Mouse (Mus musculus) CD8-positive naive resting alpha-beta T cell, adult 57 days (primary cell): Measurements from ENCODE around the gene Gm9639. TPM values are rescaled to one million over a fixed set of nuclear protein-coding genes. Genes with fewer than 3 reads are reported as not detected.

Source experiments
- total RNA-seq: library from RNA; stranded (reverse); gene quantifications from one replicate; pipeline ENCODE4 v1.2.4, GENCODE M21; 2023

Gm9639 gene
- not detected for total RNA-seq

DNA sequence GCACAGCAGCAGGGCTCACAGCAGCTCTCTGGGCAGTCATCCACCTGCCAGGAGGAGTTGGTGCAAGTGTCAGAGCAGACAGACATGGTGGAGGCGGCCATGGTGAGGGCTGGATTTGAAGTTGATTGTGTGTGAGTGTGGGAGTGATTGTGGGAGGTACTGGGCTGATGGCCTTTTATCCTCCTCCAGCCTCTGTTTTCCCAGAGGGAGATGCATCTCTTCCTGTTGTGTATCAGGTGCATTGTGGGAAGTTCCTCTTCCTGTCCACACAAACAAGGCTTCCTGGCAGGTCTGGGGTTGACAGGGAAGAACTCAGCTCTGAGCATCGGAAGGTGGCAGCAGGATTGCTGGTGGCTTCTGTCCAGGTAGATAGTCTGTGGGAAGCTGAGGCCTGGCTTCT, at the start of gene Gm9639:
TSS of gene Gm9639 (minus strand) at position 101 of the 400 bp plus-strand sequence.

DNA sequence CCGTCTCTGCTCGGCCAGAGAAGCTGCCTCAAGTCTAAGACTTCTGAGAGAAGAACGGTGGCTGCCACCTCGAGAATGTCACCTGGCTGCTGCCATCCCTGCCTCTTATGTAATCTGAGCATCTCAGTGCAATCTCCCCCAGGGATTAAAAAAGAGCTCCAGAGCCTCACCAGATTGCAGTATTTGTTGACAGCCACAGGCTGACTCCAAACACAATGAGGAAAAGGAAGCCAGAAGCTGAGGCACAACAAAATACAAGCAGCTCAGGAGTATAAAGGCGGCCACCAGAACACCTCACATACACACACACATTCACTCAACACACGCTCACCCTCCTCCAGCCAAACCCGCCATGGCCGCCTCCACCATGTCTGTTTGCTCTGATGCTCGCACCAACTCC, 40.8 kb upstream of the Gm9639 start, which contains the start of gene Krtap10-10:
TSS of gene Krtap10-10 (plus strand) at position 301 of the 400 bp plus-strand sequence.

DNA sequence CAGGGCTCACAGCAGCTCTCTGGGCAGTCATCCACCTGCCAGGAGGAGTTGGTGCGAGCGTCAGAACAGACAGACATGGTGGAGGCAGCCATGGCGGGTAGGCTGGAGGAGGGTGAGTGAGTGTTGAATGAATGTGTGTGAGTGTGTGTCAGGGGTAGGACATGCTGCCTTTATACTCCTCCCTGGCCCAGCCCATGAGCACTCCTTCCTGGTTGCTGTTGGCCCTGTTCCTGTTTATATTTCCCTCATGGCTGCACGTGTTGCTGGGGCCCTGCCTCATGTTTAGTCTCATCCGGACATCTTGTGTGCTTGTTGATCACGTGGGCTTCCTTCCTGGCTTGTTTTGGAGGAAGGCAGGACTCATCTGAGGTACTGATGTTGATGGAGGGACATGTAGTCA, 32.1 kb upstream of the Gm9639 start, which contains the start of gene Krtap10-4:
TSS of gene Krtap10-4 (minus strand) at position 145 of the 400 bp plus-strand sequence.

DNA sequence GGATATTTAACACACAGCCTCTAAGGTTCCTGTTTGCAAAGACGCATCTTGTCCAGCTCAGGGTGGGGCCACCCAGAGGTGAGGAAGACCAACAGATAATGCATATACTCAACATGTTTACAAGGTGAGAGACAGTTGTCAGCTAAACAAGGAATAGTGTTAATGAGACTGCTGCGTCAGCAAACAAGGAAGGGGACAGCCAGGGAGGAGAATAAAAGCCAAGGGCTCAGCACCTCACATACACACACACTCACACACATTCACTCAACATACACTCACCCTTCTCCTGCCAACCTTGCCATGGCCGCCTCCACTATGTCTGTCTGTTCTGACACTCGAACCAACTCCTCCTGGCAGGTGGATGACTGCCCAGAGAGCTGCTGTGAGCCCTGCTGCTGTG, 19.5 kb upstream of the Gm9639 start, which contains the start of gene Gm2696:
TSS of gene Gm2696 (plus strand) at position 301 of the 400 bp plus-strand sequence.

DNA sequence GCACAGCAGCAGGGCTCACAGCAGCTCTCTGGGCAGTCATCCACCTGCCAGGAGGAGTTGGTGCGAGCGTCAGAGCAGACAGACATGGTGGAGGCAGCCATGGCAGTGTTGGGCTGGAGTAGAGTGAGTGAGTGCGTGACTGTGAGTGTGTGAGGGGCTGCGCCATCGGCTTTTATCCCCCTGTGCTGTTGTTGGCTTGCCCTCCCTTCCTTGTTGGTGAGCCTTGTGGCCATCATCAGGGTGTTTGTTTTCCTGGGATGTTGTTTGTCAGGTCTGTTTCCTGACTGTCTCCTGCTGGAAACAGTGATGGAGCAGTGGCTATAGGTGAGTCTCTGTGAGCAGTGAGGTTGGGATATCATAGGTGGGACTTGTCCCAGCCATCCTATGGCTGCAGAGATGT, 16.9 kb upstream of the Gm9639 start, which contains the start of gene Gm9507:
TSS of gene Gm9507 (minus strand) at position 101 of the 400 bp plus-strand sequence.

DNA sequence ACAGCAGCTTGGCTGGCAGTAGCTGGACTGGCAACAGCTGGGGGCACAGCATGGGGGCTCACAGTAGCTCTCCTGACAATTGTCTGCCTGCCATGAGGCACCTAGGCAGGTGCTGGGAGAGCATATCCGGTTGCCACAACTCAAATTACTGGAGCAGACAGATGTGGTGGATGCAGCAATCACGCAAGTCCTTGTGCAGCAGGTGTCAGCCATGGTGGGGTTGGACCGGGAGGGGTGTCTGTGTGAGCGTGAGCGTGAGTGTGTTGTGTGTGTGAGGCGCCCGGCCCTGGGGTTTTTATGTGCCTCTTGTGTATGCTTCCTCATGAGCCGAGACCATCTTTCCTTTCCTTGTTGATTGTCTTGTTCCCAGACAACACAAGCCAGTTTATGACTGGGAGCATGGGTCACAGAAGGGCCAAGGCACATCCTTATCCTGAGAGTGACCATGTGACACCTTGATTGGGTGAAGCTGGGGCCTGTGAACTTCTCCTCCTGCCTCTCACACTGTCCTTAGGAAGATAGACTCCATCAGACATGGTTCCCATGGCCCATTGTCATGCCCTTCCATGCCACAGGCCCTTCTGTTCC, 4.1 kb upstream of the Gm9639 start, which contains the start of gene Gm19668:
TSS of gene Gm19668 (minus strand) at position 213 of the 588 bp plus-strand sequence.

DNA sequence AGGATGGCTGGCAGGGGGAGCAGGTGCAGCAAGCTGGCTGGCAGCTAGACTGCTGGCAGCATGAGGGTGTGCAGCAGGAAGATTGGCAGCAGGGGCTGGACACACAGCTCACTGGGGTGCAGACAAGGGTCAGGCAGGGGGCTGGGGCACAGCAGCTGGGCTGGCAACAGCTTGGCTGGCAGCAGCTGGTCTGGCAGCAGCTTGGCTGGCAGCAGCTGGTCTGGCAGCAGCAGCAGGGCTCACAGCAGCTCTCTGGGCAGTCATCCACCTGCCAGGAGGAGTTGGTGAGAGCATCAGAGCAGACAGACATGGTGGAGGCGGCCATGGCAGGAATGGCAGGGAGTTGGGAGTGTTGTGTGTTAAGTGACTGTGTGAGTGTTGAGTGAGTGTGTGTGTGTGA, 7.0 kb downstream of the Gm9639 start, which contains the start of gene Gm7137:
TSS of gene Gm7137 (minus strand) at position 325 of the 400 bp plus-strand sequence.

DNA sequence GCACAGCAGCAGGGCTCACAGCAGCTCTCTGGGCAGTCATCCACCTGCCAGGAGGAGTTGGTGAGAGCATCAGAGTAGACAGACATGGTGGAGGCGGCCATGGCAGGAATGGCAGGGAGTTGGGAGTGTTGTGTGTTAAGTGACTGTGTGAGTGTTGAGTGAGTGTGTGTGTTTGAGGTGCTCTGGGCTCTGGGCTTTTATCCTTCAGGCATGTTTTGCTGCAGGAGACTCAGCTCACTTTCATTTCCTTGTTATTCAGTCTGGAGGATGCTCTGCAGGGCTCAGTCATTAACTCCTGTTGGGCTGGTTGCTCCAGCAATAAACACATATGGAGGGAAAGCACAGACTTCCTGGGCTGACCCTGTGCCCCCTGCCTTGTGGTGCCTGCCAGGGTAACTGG, 12.4 kb downstream of the Gm9639 start, which contains the start of gene Gm3250:
TSS of gene Gm3250 (minus strand) at position 101 of the 400 bp plus-strand sequence.

DNA sequence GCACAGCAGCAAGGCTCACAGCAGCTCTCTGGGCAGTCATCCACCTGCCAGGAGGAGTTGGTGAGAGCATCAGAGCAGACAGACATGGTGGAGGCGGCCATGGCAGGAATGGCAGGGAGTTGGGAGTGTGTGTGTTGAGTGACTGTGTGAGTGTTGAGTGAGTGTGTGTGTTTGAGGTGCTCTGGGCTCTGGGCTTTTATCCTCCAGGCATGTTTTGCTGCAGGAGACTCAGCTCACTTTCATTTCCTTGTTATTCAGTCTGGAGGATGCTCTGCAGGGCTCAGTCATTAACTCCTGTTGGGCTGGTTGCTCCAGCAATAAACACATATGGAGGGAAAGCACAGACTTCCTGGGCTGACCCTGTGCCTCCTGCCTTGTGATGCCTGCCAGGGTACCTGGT, 18.0 kb downstream of the Gm9639 start, which contains the start of gene Gm7138:
TSS of gene Gm7138 (minus strand) at position 101 of the 400 bp plus-strand sequence.

DNA sequence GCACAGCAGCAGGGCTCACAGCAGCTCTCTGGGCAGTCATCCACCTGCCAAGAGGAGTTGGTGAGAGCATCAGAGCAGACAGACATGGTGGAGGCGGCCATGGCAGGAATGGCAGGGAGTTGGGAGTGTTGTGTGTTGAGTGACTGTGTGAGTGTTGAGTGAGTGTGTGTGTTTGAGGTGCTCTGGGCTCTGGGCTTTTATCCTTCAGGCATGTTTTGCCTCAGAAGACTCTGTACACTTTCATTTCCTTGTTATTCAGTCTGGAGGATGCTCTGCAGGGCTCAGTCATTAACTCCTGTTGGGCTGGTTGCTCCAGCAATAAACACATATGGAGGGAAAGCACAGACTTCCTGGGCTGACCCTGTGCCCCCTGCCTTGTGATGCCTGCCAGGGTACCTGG, 23.7 kb downstream of the Gm9639 start, which contains the start of gene Gm3238:
TSS of gene Gm3238 (minus strand) at position 101 of the 400 bp plus-strand sequence.

DNA sequence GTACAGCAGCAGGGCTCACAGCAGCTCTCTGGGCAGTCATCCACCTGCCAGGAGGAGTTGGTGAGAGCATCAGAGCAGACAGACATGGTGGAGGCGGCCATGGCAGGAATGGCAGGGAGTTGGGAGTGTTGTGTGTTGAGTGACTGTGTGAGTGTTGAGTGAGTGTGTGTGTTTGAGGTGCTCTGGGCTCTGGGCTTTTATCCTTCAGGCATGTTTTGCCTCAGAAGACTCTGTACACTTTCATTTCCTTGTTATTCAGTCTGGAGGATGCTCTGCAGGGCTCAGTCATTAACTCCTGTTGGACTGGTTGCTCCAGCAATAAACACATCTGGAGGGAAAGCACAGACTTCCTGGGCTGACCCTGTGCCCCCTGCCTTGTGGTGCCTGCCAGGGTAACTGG, 35.3 kb downstream of the Gm9639 start, which contains the start of gene Gm3233:
TSS of gene Gm3233 (minus strand) at position 101 of the 400 bp plus-strand sequence.

DNA sequence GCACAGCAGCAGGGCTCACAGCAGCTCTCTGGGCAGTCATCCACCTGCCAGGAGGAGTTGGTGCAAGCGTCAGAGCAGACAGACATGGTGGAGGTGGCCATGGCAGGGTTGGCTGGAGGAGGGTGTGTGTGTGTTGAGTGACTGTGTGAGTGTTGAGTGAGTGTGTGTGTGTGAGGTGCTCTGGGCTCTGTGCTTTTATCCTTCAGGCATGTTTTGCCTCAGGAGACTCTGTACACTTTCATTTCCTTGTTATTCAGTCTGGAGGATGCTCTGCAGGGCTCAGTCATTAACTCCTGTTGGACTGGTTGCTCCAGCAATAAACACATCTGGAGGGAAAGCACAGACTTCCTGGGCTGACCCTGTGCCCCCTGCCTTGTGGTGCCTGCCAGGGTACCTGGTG, 43.6 kb downstream of the Gm9639 start, which contains the start of gene Gm9736:
TSS of gene Gm9736 (minus strand) at position 101 of the 400 bp plus-strand sequence.

Other genes with a start within 250 kb of the Gm9639 start
- 89.3 TPM for gene Pttg1ip, start 213.4 kb downstream of the Gm9639 start, total RNA-seq
- gene Sumo3, start 189.0 kb downstream of the Gm9639 start, total RNA-seq: 49.8 TPM
- gene Gm49325, start 188.9 kb downstream of the Gm9639 start, total RNA-seq: 2.4 TPM
- 41.4 TPM for gene Ube2g2, start 172.8 kb downstream of the Gm9639 start, total RNA-seq
- gene Tspear, start 108.5 kb downstream of the Gm9639 start, total RNA-seq: 1.2 TPM
- gene Gm19402, start 104.3 kb downstream of the Gm9639 start, total RNA-seq: not detected
- not detected for gene Gm9508, start 97.8 kb downstream of the Gm9639 start, total RNA-seq
- not detected for gene Gm10272, start 88.5 kb downstream of the Gm9639 start, total RNA-seq
- not detected for gene Gm10024, start 83.6 kb downstream of the Gm9639 start, total RNA-seq
- not detected for gene Gm10142, start 79.3 kb downstream of the Gm9639 start, total RNA-seq
- gene Krtap12-1, start 74.5 kb downstream of the Gm9639 start, total RNA-seq: not detected
- not detected for gene Gm10100, start 68.6 kb downstream of the Gm9639 start, total RNA-seq
- gene Gm18596, start 52.4 kb downstream of the Gm9639 start, total RNA-seq: not detected
- not detected for gene Gm9736, start 43.7 kb downstream of the Gm9639 start, total RNA-seq
- not detected for gene Gm3233, start 35.4 kb downstream of the Gm9639 start, total RNA-seq
- not detected for gene Gm3238, start 23.8 kb downstream of the Gm9639 start, total RNA-seq
- gene Gm7138, start 18.1 kb downstream of the Gm9639 start, total RNA-seq: not detected
- gene Gm3250, start 12.5 kb downstream of the Gm9639 start, total RNA-seq: not detected
- not detected for gene Gm7137, start 6.9 kb downstream of the Gm9639 start, total RNA-seq
- gene Gm19668, start 4.1 kb upstream of the Gm9639 start, total RNA-seq: not detected
- not detected for gene Gm9507, start 16.8 kb upstream of the Gm9639 start, total RNA-seq
- not detected for gene Gm2696, start 19.6 kb upstream of the Gm9639 start, total RNA-seq
- gene Krtap10-4, start 32.0 kb upstream of the Gm9639 start, total RNA-seq: not detected
- not detected for gene Krtap10-10, start 40.9 kb upstream of the Gm9639 start, total RNA-seq
- gene Gm36176, start 51.7 kb upstream of the Gm9639 start, total RNA-seq: not detected
- gene Gm10318, start 57.8 kb upstream of the Gm9639 start, total RNA-seq: not detected
- not detected for gene Gm3285, start 66.9 kb upstream of the Gm9639 start, total RNA-seq
- gene Lrrc3, start 107.5 kb upstream of the Gm9639 start, total RNA-seq: not detected
- 2.8 TPM for gene Trpm2, start 175.5 kb upstream of the Gm9639 start, total RNA-seq
- 10.4 TPM for gene 1810043G02Rik, start 183.4 kb upstream of the Gm9639 start, total RNA-seq
- 64.9 TPM for gene Pfkl, start 215.0 kb upstream of the Gm9639 start, total RNA-seq
- not detected for gene Dnmt3l, start 246.9 kb upstream of the Gm9639 start, total RNA-seq
- 0.61 TPM for gene Aire, start 248.5 kb upstream of the Gm9639 start, total RNA-seq